Mouse (Mus musculus) kidney, embryonic 16.5 days (tissue): ENCODE data around the gene Wdr70. TPM values are rescaled to one million over a fixed set of nuclear protein-coding genes. Genes with fewer than 3 reads are reported as not detected.
A peak's percentile ranks its signal among the peaks of the same experiment; 100 is the strongest.

ENCODE experiments used
- ATAC-seq: fragments of 200-750 bp; cut with Nextera tagmentation; 2 replicates; pipeline ENCODE4 v1.8.0; 2017; ENCODE audit warnings: moderate TSS enrichment; ENCODE audit not compliant: low FRiP score, low TSS enrichment
- H3K27ac ChIP-seq: fragments of 300-500 bp; sonication (generic); 2 replicates; pipeline ENCODE4 v1.5.1; 2014; ENCODE audit warnings: low read length
- H3K27me3 ChIP-seq: fragments of 300-500 bp; sonication (generic); 2 replicates; pipeline ENCODE4 v1.6.1; 2014; ENCODE audit warnings: low read length, control low read depth, mixed read lengths; ENCODE audit not compliant: insufficient read depth
- H3K36me3 ChIP-seq: fragments of 300-500 bp; sonication (generic); 2 replicates; pipeline ENCODE4 v1.6.1; 2014; ENCODE audit warnings: low read length, control low read depth, mixed read lengths; ENCODE audit not compliant: insufficient read depth
- H3K4me1 ChIP-seq: fragments of 300-500 bp; sonication (generic); 2 replicates; pipeline ENCODE4 v1.6.1; 2014; ENCODE audit warnings: low read length, control low read depth, mixed read lengths; ENCODE audit not compliant: insufficient read depth
- H3K4me2 ChIP-seq: fragments of 300-500 bp; sonication (generic); replicated peaks from 2 replicates; pipeline ENCODE4 v1.6.1; 2014; ENCODE audit warnings: low read depth, low read length
- H3K4me3 ChIP-seq: fragments of 300-500 bp; sonication (generic); 2 replicates; pipeline ENCODE4 v1.5.1; 2014; ENCODE audit warnings: mild to moderate bottlenecking, low read length
- H3K9ac ChIP-seq: fragments of 300-500 bp; sonication (generic); replicated peaks from 2 replicates; pipeline ENCODE4 v1.6.1; 2014; ENCODE audit warnings: low read length
- H3K9me3 ChIP-seq: fragments of 300-500 bp; sonication (generic); 2 replicates; pipeline ENCODE4 v1.6.1; 2016; ENCODE audit warnings: low read length, control low read depth
- WGBS: fragments of 180-500 bp; shearing (Covaris S2); extraction: QIAGEN DNeasy Blood & Tissue Kit; methylation state at CpG from one replicate; pipeline ENCODE4 v1.1.7; 2014; 5-methylcytosine and 5-hydroxymethylcytosine counted together
- polyA plus RNA-seq: library from polyadenylated mRNA; unstranded; fragments of >200 nt; fragmentation: Nextera tagmentation; extraction: Ambion mirVana; gene quantifications from 2 replicates; pipeline ENCODE4 v1.2.1, GENCODE M21; 2015

The Wdr70 gene
- polyA plus RNA-seq, 1 experiment from 2014 or later = 60.2 TPM

GRCm38 (mm10) chr15:7962786-7963185, 136.2 kb downstream of the Wdr70 start:
- no peak overlapping the region for H3K27ac ChIP-seq
- no peaks in the 10 kb centered on the region for H3K36me3 ChIP-seq
- no peaks in the 10 kb centered on the region for H3K27me3 ChIP-seq
- H3K4me1 ChIP-seq = no peaks in the 10 kb centered on the region
- H3K4me2 ChIP-seq = no peak overlapping the region
- no peak overlapping the region for H3K9ac ChIP-seq
- H3K9me3 ChIP-seq = no peaks in the 10 kb centered on the region
- no peak overlapping the region for H3K4me3 ChIP-seq
- WGBS = 87% methylated on average over 6 of the region's 6 CpGs
- no peak for ATAC-seq

- WGBS = 64% methylated on average over 2 of the region's 2 CpGs
- H3K36me3 ChIP-seq = no peaks in the 10 kb centered on the region
- H3K27me3 ChIP-seq = no peaks in the 10 kb centered on the region
- no peak overlapping the region for H3K9ac ChIP-seq
- no peak for ATAC-seq
- H3K9me3 ChIP-seq = no peaks in the 10 kb centered on the region
- H3K4me2 ChIP-seq = no peak overlapping the region
- H3K4me1 ChIP-seq = no peaks in the 10 kb centered on the region
- H3K4me3 ChIP-seq = no peak overlapping the region
- no peak overlapping the region for H3K27ac ChIP-seq
These were observed 137.5 kb downstream of the Wdr70 start for GRCm38 (mm10) chr15:7961489-7961888.

DNA sequence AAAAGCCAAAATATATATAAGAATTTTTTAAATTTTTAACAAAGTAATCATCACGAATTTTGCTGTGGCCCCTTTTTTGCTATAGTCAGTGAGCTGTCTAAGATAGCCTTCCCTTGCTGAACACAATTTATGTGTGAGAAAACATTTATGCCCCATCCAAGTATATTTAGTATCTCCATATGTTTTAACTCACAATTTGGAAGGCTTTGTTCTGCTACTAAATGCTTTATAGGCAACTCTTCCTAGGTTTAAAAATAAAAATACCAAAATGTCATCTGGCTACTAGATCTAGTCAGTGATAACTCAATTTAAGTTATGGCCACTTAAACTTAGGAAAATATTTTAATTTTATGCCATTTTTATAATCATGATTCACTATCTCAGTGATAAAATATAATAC, 142.1 kb downstream of the Wdr70 start:
- WGBS = 60% methylated on average over 1 of the region's 1 CpGs
- no peaks in the 10 kb centered on the region for H3K27me3 ChIP-seq
- H3K4me3 ChIP-seq = no peak overlapping the region
- H3K4me2 ChIP-seq = no peak overlapping the region
- no peak overlapping the region for H3K9ac ChIP-seq
- no peaks in the 10 kb centered on the region for H3K36me3 ChIP-seq
- peak; percentile 49; the same call in 1 of the 2 replicates for ATAC-seq
- no peaks in the 10 kb centered on the region for H3K9me3 ChIP-seq
- 0 out of 2 replicates have a peak, but pooled peaks cover 5% of the 10 kb centered on the region for H3K4me1 ChIP-seq
- H3K27ac ChIP-seq = no peak overlapping the region

- 94% methylated on average over 7 of the region's 7 CpGs for WGBS
- no peak for ATAC-seq
- Histone ChIP-seq H3K9ac (no peak overlapping the region), H3K27ac (no peak overlapping the region), H3K36me3 (no peaks in the 10 kb centered on the region), H3K4me1 (0 out of 2 replicates have a peak, but pooled peaks cover 5% of the 10 kb centered on the region), H3K4me3 (no peak overlapping the region), H3K9me3 (no peaks in the 10 kb centered on the region), H3K27me3 (no peaks in the 10 kb centered on the region), H3K4me2 (no peak overlapping the region)
These were observed 148.4 kb downstream of the Wdr70 start for GRCm38 (mm10) chr15:7950561-7950960.

DNA sequence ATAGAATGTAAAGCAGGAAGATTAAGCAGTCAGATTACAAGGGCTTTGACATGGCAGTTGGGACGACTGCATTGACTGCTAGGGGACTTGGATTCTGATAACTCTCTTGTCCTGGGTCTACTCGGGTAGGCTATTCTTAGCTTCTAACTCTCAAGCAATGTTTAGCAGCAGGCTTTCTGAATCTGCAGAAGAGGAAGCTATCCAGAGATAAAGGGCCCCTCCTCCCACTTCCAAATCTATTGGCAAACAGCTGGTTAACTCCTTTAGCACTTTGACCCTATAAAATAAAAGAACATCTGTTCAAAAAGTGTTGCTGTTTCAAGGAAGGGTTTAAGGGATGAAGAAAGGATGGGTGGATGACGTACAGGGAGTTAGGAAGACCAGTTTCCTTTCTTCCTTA, 157.3 kb downstream of the Wdr70 start:
- WGBS = 47% methylated on average over 3 of the region's 3 CpGs
- H3K36me3 ChIP-seq = no peaks in the 10 kb centered on the region
- no peaks in the 10 kb centered on the region for H3K27me3 ChIP-seq
- no peak overlapping the region for H3K9ac ChIP-seq
- H3K4me3 ChIP-seq = no peak overlapping the region
- ATAC-seq = no peak
- H3K27ac ChIP-seq = no peak overlapping the region
- no peaks in the 10 kb centered on the region for H3K9me3 ChIP-seq
- no peaks in the 10 kb centered on the region for H3K4me1 ChIP-seq
- no peak overlapping the region for H3K4me2 ChIP-seq

DNA sequence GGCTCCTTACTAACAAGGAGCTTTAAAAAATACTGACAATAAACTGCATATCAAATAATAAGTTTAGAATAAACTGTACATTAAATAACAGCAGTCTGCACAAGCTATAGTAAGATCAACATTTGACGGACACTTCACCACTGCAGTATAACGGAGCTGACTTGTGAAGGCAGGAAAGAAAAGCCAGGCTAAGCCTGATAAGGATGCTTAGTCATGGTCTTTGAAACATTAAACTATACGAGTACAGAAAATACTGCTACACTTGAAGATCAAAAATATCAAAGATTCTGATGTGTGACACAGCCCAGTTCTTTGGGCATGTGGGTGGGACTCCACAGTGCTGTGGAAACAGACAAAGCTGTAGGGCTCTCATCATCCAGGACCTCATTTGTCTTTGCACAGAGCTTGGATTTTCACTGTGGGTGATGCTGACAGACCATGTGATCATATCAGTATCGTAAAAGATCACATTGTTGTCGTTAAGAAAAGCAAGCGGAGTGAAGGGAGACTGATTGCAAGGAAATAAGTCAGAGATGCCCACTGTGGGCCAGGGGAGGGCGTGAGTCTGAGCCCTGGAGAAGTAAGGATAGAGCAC, 163.3 kb downstream of the Wdr70 start:
- Histone ChIP-seq H3K27ac (no peak overlapping the region), H3K9me3 (no peaks in the 10 kb centered on the region), H3K4me3 (no peak overlapping the region), H3K36me3 (no peaks in the 10 kb centered on the region), H3K4me2 (no peak overlapping the region), H3K9ac (no peak overlapping the region), H3K27me3 (no peaks in the 10 kb centered on the region), H3K4me1 (peaks cover 8% of the 10 kb centered on the region; the same call in 1 of the 2 replicates)
- WGBS = 74% methylated on average over 7 of the region's 7 CpGs
- no peak for ATAC-seq

DNA sequence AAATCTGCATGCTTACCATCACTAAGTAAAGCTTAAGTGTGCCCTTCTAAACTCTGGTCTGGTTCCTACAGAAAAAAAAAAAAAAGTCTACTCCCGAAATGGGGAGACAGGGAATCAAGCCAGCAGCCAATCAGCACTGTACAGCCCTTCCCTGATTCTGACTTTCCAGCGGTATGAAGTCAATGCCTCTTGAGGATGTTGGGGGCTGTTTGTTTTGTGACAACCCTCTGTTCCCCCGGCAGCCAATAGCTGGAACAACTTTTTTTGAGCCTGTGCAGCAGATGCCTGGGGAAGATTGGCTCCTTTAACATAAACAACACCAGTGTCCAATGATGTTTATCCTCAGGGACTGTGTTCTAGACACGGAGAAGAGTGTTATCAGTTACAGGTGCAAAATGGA, 164.4 kb downstream of the Wdr70 start:
- 44% methylated on average over 4 of the region's 4 CpGs for WGBS
- no peak overlapping the region for H3K9ac ChIP-seq
- H3K4me3 ChIP-seq = no peak overlapping the region
- H3K4me2 ChIP-seq = peak overlapping the region; percentile 16
- peaks cover 8% of the 10 kb centered on the region; the same call in 1 of the 2 replicates for H3K4me1 ChIP-seq
- H3K27me3 ChIP-seq = no peaks in the 10 kb centered on the region
- no peak overlapping the region for H3K27ac ChIP-seq
- no peaks in the 10 kb centered on the region for H3K9me3 ChIP-seq
- no peaks in the 10 kb centered on the region for H3K36me3 ChIP-seq
- no peak for ATAC-seq

GRCm38 (mm10) chr15:7934105-7934504, 164.9 kb downstream of the Wdr70 start:
- peak; percentile 67; the same call in 1 of the 2 replicates for ATAC-seq
- no peaks in the 10 kb centered on the region for H3K9me3 ChIP-seq
- H3K27me3 ChIP-seq = no peaks in the 10 kb centered on the region
- H3K4me2 ChIP-seq = peak overlapping the region; percentile 16
- 21% methylated on average over 16 of the region's 16 CpGs for WGBS
- no peak overlapping the region for H3K4me3 ChIP-seq
- H3K36me3 ChIP-seq = no peaks in the 10 kb centered on the region
- no peak overlapping the region for H3K27ac ChIP-seq
- no peak overlapping the region for H3K9ac ChIP-seq
- peaks cover 8% of the 10 kb centered on the region; the same call in 1 of the 2 replicates for H3K4me1 ChIP-seq

DNA sequence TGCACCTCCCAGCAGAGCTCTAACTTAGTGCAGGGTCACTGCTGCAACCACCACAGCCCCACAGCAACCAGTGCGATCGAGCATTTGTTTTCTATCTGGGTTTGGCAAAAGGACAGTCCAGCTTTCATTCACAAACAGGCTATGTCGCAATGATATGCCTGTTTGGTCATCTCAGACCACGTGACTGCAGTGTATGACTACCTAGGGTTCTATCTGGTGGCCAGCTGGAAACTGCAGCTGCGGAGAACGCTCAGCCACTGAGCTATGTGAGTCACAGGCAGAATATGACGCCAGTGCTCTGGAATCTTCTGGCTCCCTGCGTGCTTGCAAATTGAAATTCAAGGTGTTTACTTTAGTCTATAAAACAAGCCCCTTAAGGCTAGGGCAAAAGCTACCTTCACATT, 167.4 kb downstream of the Wdr70 start:
- Histone ChIP-seq H3K36me3 (no peaks in the 10 kb centered on the region), H3K27me3 (no peaks in the 10 kb centered on the region), H3K4me3 (no peak overlapping the region), H3K27ac (no peak overlapping the region), H3K9me3 (no peaks in the 10 kb centered on the region), H3K4me2 (no peak overlapping the region), H3K4me1 (peaks cover 8% of the 10 kb centered on the region; the same call in 1 of the 2 replicates), H3K9ac (no peak overlapping the region)
- WGBS = 62% methylated on average over 8 of the region's 8 CpGs
- ATAC-seq = no peak

GRCm38 (mm10) chr15:7925382-7925781, 173.6 kb downstream of the Wdr70 start:
- Histone ChIP-seq H3K27me3 (no peaks in the 10 kb centered on the region), H3K36me3 (0 out of 2 replicates have a peak, but pooled peaks cover 4% of the 10 kb centered on the region), H3K4me2 (no peak overlapping the region), H3K4me3 (no peak overlapping the region), H3K4me1 (no peaks in the 10 kb centered on the region), H3K9me3 (no peaks in the 10 kb centered on the region), H3K27ac (no peak overlapping the region), H3K9ac (no peak overlapping the region)
- 95% methylated on average over 4 of the region's 4 CpGs for WGBS
- no peak for ATAC-seq
